Mouse (Mus musculus): ENCODE results near the gene Txndc5. TPM values are rescaled to one million over a fixed set of nuclear protein-coding genes. Genes with fewer than 3 reads are reported as not detected.

Txndc5 gene
- 80.2 TPM for polyA plus RNA-seq (2014; fragmentation: Illumina TruSeq; extraction: RNeasy Lipid Tissue Mini Kit (QIAGEN cat#74804); ENCODE audit: insufficient read depth, low read depth, low replicate concordance)

DNA sequence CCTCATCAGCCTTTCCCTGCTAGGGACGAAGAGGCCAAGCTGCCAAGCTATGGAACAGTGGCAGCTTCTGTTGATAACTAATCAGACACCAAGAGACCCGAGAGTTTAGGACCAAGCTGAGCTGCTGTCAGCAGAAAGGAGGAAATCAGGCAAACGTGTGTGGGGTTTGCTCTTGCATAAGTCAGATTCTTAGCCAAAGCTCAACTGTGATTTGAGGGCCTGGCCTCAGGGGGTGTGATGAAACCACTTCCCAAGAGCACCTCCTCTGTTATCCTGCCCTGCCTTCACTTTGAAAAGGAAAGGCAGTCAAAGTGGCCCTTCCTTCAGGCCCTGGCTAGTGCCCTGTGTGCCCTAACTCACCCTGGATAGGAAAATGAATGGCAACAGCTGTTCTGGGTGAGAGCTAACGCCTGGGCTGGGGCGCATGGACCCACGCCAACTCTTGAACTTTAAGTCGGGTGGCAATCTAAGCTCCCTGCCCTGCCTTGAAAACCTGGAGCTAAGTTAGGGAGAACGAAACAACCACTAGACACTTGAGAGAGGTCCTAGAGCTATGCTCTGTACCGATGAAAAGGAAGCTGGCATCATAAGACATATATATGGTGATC is at the start of gene Txndc5:
TSS of gene Txndc5 (minus strand) at position 138 of the 608 bp plus-strand sequence.

Other genes starting within 250 kb of the Txndc5 start
- gene Bmp6, start 183.7 kb downstream of the Txndc5 start, polyA plus RNA-seq (2014; fragmentation: Illumina TruSeq; extraction: RNeasy Lipid Tissue Mini Kit (QIAGEN cat#74804); ENCODE audit: insufficient read depth, low read depth, low replicate concordance): 44.0 TPM
- 6.8 TPM for gene Bloc1s5, start 106.3 kb upstream of the Txndc5 start, polyA plus RNA-seq (2014; fragmentation: Illumina TruSeq; extraction: RNeasy Lipid Tissue Mini Kit (QIAGEN cat#74804); ENCODE audit: insufficient read depth, low read depth, low replicate concordance)
- gene Eef1e1, start 130.2 kb upstream of the Txndc5 start, polyA plus RNA-seq (2014; fragmentation: Illumina TruSeq; extraction: RNeasy Lipid Tissue Mini Kit (QIAGEN cat#74804); ENCODE audit: insufficient read depth, low read depth, low replicate concordance): 10.4 TPM

Measured in lung, adult 10 weeks (tissue).